Mouse (Mus musculus) pancreas, adult 10 weeks (tissue): ENCODE results near the gene Gm29049. TPM values are rescaled to one million over a fixed set of nuclear protein-coding genes. Genes with fewer than 3 reads are reported as not detected.

Experiments
- polyA plus RNA-seq: library from polyadenylated mRNA; stranded (reverse); fragments of 350-450 nt; fragmentation: Illumina TruSeq; extraction: RNeasy Lipid Tissue Mini Kit (QIAGEN cat#74804); gene quantifications from one replicate; pipeline ENCODE4 v1.2.3, GENCODE M21; 2015; ENCODE audit warnings: low read depth, low replicate concordance; ENCODE audit not compliant: insufficient read depth

Gm29049 gene
- polyA plus RNA-seq, result not detected

DNA sequence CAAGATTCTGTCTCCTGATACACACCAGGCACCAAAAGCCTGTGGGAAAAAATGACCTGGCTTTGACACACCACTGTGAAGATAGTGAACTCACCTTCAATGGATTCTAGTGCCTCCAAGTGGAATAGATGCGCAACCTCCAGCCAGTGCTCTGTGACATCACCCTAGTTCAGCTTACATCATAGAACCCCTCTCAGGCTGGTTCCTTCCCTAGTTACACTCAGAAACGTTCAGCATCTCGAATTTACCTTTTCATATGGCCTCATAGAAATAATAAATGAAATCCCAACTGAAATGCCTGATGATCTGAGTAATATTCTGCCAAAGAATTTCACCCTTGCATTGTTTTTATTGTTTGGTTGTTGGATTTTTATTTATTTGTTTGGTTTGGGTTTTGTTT is at the start of gene Gm29049:
Gm29049 (minus strand) TSS at position 101 of the 400 bp plus-strand sequence.

Other genes starting within 250 kb of the Gm29049 start
- not detected for gene Gm20825, start 74.3 kb upstream of the Gm29049 start, polyA plus RNA-seq